Mouse (Mus musculus): ENCODE data around the gene Rcn3. TPM values are rescaled to one million over a fixed set of nuclear protein-coding genes. Genes with fewer than 3 reads are reported as not detected.

Rcn3 gene
- polyA plus RNA-seq, 1 experiment from 2014 or later: 17.9 TPM

DNA sequence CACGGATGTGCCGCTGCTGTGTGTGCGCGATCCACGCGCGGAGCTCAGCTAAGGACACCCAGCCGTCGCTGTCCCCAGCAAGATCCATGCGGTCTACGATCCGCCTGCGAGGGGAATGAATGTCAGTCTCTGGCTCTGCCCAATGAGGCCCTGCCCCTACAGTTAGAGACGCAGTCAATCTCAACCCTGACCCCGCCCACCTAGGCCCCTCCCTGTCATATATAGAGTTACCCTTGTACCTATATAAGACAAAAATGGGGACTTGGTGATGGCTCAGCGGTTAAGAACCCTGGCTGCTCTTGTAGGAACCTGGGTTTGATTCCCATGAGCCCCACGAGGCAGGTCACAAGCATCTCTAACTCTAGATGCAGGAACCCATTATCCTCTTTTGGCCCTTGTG is 3.4 kb downstream of the Rcn3 start:
- no peak overlapping the region for H3K9ac ChIP-seq (replicated peaks)
- H3K27ac ChIP-seq (ENCODE audit: low read depth): no peak overlapping the region
- TF ChIP-seq EP300 (IDR thresholded peaks at IDR 0.05; ENCODE audit: low read depth) (no peak), CTCF (IDR thresholded peaks at IDR 0.05; ENCODE audit: low read depth) (no peak)
- WGBS (ENCODE audit: insufficient replicate concordance): 90% methylated on average over 17 of the region's 17 CpGs
- H3K4me1 ChIP-seq (ENCODE audit: insufficient read depth): peaks cover 11% of the 10 kb centered on the region; the same call in 1 of the 2 replicates
- H3K36me3 ChIP-seq (replicated peaks; ENCODE audit: insufficient read depth, low read length): no peaks in the 10 kb centered on the region; the same call in 1 of the 2 replicates
- H3K27me3 ChIP-seq (ENCODE audit: insufficient read depth, low read length): no peaks in the 10 kb centered on the region
- no peak overlapping the region for H3K4me2 ChIP-seq (ENCODE audit: low read depth, low read length)
- H3K9me3 ChIP-seq (ENCODE audit: low read length): no peaks in the 10 kb centered on the region
- DNase-seq (no peak), ATAC-seq (no peak)
- H3K4me3 ChIP-seq (ENCODE audit: low read depth, low read length): no peak overlapping the region

DNA sequence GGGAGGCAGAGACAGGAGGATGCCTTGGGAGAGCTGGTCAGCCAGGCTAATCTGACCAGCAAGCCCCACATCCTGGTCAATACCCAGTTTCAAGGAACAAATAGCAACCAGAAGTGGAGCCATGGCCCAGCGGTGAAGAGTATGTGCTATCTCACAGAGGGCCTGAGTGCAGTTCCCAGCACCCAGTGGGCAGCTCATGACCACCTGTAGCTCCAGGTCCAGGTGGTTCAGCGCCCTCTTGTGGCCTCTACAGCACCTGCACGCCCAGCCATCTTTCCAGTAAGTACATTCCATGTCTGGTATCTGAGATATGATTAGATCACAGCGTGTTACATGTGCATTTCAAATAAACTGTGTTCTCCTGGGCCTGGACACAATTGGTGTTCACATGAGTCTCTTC is 5.9 kb downstream of the Rcn3 start:
- no peak for DNase-seq
- H3K27me3 ChIP-seq (ENCODE audit: insufficient read depth, low read length): no peaks in the 10 kb centered on the region
- H3K36me3 ChIP-seq (replicated peaks; ENCODE audit: insufficient read depth, low read length): no peaks in the 10 kb centered on the region; the same call in 1 of the 2 replicates
- no peak overlapping the region for H3K4me3 ChIP-seq (ENCODE audit: low read depth, low read length)
- 71% methylated on average over 4 of the region's 4 CpGs for WGBS (ENCODE audit: insufficient replicate concordance)
- H3K4me1 ChIP-seq (ENCODE audit: insufficient read depth): peaks cover 4% of the 10 kb centered on the region; the same call in 1 of the 2 replicates
- no peaks in the 10 kb centered on the region for H3K9me3 ChIP-seq (ENCODE audit: low read length)
- H3K4me2 ChIP-seq (ENCODE audit: low read depth, low read length): no peak overlapping the region
- H3K27ac ChIP-seq (ENCODE audit: low read depth): no peak overlapping the region
- no peak for ATAC-seq
- TF ChIP-seq CTCF (IDR thresholded peaks at IDR 0.05; ENCODE audit: low read depth) (peak; percentile 49), EP300 (IDR thresholded peaks at IDR 0.05; ENCODE audit: low read depth) (no peak)
- H3K9ac ChIP-seq (replicated peaks): no peak overlapping the region

DNA sequence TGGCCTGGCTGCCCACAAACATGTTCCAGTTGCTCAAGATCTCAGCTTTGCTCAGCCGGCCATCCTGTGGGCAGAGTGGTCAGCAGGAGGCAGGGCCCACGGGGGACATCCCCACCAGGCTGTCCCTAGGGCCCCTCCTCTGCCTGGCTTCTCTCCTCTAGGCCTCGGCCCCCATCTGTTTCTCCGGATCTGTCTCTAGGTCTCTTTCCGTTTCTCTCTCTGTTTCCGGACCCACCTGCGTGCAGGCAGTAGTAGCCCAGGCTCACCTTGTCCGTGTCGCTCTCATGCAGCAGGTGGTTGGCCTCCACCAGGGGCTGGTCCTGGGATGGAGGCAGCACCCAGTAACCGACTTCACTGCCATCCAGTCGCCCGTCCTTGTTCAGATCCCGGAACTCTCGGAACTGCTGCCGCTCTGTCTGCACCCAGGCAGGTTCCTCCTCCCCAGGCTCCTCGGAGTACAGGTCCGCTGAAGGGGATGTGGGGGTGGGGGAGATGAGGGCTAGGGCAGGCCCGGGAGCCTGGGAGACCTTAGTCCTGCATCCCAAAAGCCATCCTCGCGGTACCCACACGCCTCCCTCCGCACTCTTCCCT is 8.6 kb downstream of the Rcn3 start:
- H3K4me1 ChIP-seq (ENCODE audit: insufficient read depth): peaks cover 4% of the 10 kb centered on the region; the same call in 1 of the 2 replicates
- H3K36me3 ChIP-seq (replicated peaks; ENCODE audit: insufficient read depth, low read length): no peaks in the 10 kb centered on the region; the same call in 1 of the 2 replicates
- TF ChIP-seq CTCF (IDR thresholded peaks at IDR 0.05; ENCODE audit: low read depth) (no peak), EP300 (IDR thresholded peaks at IDR 0.05; ENCODE audit: low read depth) (no peak)
- WGBS (ENCODE audit: insufficient replicate concordance): 46% methylated on average over 22 of the region's 22 CpGs
- ATAC-seq (no peak), DNase-seq (no peak)
- no peaks in the 10 kb centered on the region for H3K9me3 ChIP-seq (ENCODE audit: low read length)
- 0 out of 2 replicates have a peak overlapping the region, but pooled peaks have one; percentile 61 for H3K27ac ChIP-seq (ENCODE audit: low read depth)
- peak overlapping the region; percentile 64 for H3K4me2 ChIP-seq (ENCODE audit: low read depth, low read length)
- H3K9ac ChIP-seq (replicated peaks): peak overlapping the region; percentile 34; the same call in 1 of the 2 replicates
- no peaks in the 10 kb centered on the region for H3K27me3 ChIP-seq (ENCODE audit: insufficient read depth, low read length)
- 0 out of 2 replicates have a peak overlapping the region, but pooled peaks have one; percentile 27 for H3K4me3 ChIP-seq (ENCODE audit: low read depth, low read length)

DNA sequence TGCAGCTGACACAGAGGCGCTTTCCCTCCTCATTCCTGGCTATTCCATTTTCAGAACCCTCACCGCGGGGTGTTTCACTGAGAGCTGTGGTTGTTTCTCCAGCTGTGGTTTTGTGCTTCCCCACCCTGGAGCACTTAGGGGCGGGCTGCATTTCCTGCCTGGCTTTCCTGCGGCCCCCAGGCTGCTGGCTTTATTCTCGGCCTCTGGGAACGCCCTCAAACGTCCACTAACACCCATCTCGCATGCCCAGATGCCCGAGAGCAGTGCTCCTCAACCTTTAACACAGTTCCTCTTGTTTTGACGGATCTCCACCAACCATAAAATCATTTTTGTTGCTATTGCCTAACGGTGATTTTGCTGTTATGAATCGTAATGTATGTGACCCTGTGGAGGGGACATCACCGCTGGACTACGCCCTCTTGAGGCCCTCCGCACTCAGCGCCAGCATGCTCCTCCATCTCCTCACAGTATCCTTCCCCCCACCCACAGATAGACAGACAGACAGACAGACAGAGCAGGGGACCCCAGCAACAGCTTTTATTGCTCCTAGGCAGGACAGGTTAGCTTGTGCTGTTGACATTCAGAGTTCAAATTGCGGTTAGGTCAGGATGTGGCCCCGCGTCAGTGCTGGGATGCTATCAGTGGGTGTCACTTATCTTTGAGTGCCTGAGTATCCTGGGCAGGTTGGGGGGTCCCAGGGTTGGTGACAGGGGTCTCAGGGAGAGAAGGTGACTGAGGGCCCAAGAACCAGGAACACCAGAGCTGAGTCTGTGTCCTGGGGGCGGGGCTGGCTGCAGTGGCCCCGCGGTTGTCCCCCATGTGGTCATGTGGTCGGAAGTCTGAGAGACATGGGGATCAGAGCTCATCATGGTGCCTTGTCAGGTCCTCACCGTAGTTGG is 9.4 kb downstream of the Rcn3 start:
- WGBS (ENCODE audit: insufficient replicate concordance): 22% methylated on average over 25 of the region's 25 CpGs
- Histone ChIP-seq H3K4me1 (ENCODE audit: insufficient read depth) (peaks cover 4% of the 10 kb centered on the region; the same call in 1 of the 2 replicates), H3K27me3 (ENCODE audit: insufficient read depth, low read length) (no peaks in the 10 kb centered on the region), H3K27ac (ENCODE audit: low read depth) (peak overlapping the region; percentile 61), H3K4me3 (ENCODE audit: low read depth, low read length) (peak overlapping the region; percentile 27), H3K9ac (replicated peaks) (peak overlapping the region; percentile 34), H3K36me3 (replicated peaks; ENCODE audit: insufficient read depth, low read length) (peaks cover 3% of the 10 kb centered on the region), H3K4me2 (ENCODE audit: low read depth, low read length) (peak overlapping the region; percentile 64), H3K9me3 (ENCODE audit: low read length) (no peaks in the 10 kb centered on the region)
- no peak for TF ChIP-seq EP300 (IDR thresholded peaks at IDR 0.05; ENCODE audit: low read depth)
- peak; percentile 36 for TF ChIP-seq CTCF (IDR thresholded peaks at IDR 0.05; ENCODE audit: low read depth)
- ATAC-seq (peak; percentile 51; the same call in 1 of the 2 replicates), DNase-seq (peak; percentile 57)

DNA sequence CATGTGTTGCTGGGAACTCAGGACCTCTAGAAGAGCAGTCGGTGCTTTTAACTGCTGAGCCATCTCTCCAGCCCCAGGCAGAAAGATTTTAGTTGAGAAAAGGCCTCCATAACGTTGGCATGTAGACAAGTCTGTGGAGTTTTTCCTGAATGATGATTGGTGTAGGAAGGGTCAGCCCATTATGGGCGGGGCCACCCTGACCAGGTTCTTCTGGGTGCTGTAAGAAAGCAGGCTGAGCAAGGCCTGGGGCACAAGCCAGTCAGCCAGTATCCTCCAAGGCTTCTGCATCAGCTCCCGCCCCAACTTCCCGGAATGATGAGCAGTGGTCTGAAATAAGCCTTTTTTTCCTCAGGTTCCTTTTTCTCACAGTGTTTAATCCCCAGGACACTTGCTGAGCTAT is 11.0 kb downstream of the Rcn3 start:
- no peak for ATAC-seq
- Histone ChIP-seq H3K4me1 (ENCODE audit: insufficient read depth) (peaks cover 4% of the 10 kb centered on the region; the same call in 1 of the 2 replicates), H3K4me2 (ENCODE audit: low read depth, low read length) (no peak overlapping the region), H3K36me3 (replicated peaks; ENCODE audit: insufficient read depth, low read length) (peaks cover 13% of the 10 kb centered on the region), H3K9me3 (ENCODE audit: low read length) (no peaks in the 10 kb centered on the region), H3K27ac (ENCODE audit: low read depth) (no peak overlapping the region), H3K9ac (replicated peaks) (no peak overlapping the region), H3K27me3 (ENCODE audit: insufficient read depth, low read length) (no peaks in the 10 kb centered on the region), H3K4me3 (ENCODE audit: low read depth, low read length) (no peak overlapping the region)
- DNase-seq: no peak
- TF ChIP-seq EP300 (IDR thresholded peaks at IDR 0.05; ENCODE audit: low read depth): no peak
- TF ChIP-seq CTCF (IDR thresholded peaks at IDR 0.05; ENCODE audit: low read depth): no peak
- 65% methylated on average over 5 of the region's 5 CpGs for WGBS (ENCODE audit: insufficient replicate concordance)

DNA sequence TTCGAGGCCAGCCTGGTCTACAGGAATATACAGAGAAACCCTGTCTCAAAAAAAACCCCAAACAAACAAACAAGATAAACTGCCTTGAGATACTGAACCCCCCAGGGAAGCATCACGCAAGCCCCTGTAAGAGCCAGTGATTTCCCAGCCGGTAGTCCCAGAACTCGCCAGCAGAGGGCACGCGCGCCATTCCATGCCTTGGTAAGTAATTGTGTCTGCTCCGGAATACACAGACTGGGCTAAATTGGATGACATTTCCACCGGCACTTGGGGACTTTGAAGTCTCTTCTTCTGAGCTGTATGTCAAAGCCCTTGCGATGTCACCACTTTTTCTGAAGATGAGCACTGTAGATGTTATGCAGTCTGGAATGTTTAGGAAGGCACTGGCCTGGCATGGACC is 12.2 kb downstream of the Rcn3 start:
- Histone ChIP-seq H3K9me3 (ENCODE audit: low read length) (no peaks in the 10 kb centered on the region), H3K4me3 (ENCODE audit: low read depth, low read length) (no peak overlapping the region), H3K4me2 (ENCODE audit: low read depth, low read length) (no peak overlapping the region), H3K4me1 (ENCODE audit: insufficient read depth) (peaks cover 9% of the 10 kb centered on the region; the same call in 1 of the 2 replicates), H3K27me3 (ENCODE audit: insufficient read depth, low read length) (no peaks in the 10 kb centered on the region), H3K27ac (ENCODE audit: low read depth) (no peak overlapping the region), H3K36me3 (replicated peaks; ENCODE audit: insufficient read depth, low read length) (peaks cover 18% of the 10 kb centered on the region), H3K9ac (replicated peaks) (no peak overlapping the region)
- ATAC-seq (peak; percentile 38; the same call in 1 of the 2 replicates), DNase-seq (peak; percentile 92)
- WGBS (ENCODE audit: insufficient replicate concordance): 2% methylated on average over 10 of the region's 10 CpGs
- TF ChIP-seq CTCF (IDR thresholded peaks at IDR 0.05; ENCODE audit: low read depth) (peak; percentile 97), EP300 (IDR thresholded peaks at IDR 0.05; ENCODE audit: low read depth) (no peak)

Data from liver, postnatal 0 days (tissue).